Mouse (Mus musculus) heart, embryonic 13.5 days (tissue): ENCODE results near the gene Elk3. TPM values are rescaled to one million over a fixed set of nuclear protein-coding genes. Genes with fewer than 3 reads are reported as not detected.

Source experiments
- ATAC-seq: fragments of 200-750 bp; cut with Nextera tagmentation; 2 replicates; pipeline ENCODE4 v1.8.0; 2017; ENCODE audit warnings: moderate TSS enrichment; ENCODE audit not compliant: insufficient number of reproducible peaks, low FRiP score, low TSS enrichment; ENCODE audit errors: extremely low read depth
- H3K27ac ChIP-seq: fragments of 300-500 bp; sonication (generic); replicated peaks from 2 replicates; pipeline ENCODE4 v1.5.1; 2015; ENCODE audit warnings: moderate library complexity, mild to moderate bottlenecking, inconsistent platforms
- H3K27me3 ChIP-seq: fragments of 300-500 bp; sonication (generic); replicated peaks from 2 replicates; pipeline ENCODE4 v1.6.1; 2015; ENCODE audit warnings: mild to moderate bottlenecking, inconsistent platforms
- H3K36me3 ChIP-seq: fragments of 300-500 bp; sonication (generic); 2 replicates; pipeline ENCODE4 v1.6.1; 2015; ENCODE audit warnings: mild to moderate bottlenecking, inconsistent platforms
- H3K4me1 ChIP-seq: fragments of 300-500 bp; sonication (generic); 2 replicates; pipeline ENCODE4 v1.6.1; 2015; ENCODE audit warnings: inconsistent platforms
- H3K4me2 ChIP-seq: fragments of 300-500 bp; sonication (generic); 2 replicates; pipeline ENCODE4 v1.6.1; 2015; ENCODE audit warnings: inconsistent platforms, mild to moderate bottlenecking, moderate library complexity
- H3K4me3 ChIP-seq: fragments of 300-500 bp; sonication (generic); 2 replicates; pipeline ENCODE4 v1.5.1; 2015; ENCODE audit warnings: moderate library complexity, mild to moderate bottlenecking, inconsistent platforms
- H3K9ac ChIP-seq: fragments of 300-500 bp; sonication (generic); 2 replicates; pipeline ENCODE4 v1.6.1; 2015; ENCODE audit warnings: inconsistent platforms, mild to moderate bottlenecking, moderate library complexity
- H3K9me3 ChIP-seq: fragments of 300-500 bp; sonication (generic); 2 replicates; pipeline ENCODE4 v1.6.1; 2016; ENCODE audit warnings: inconsistent platforms
- WGBS: fragments of 180-500 bp; shearing (Covaris S2); methylation state at CpG from one replicate; pipeline ENCODE4 v1.1.7; 2015; ENCODE audit warnings: mixed read lengths; 5-methylcytosine and 5-hydroxymethylcytosine counted together
- polyA plus RNA-seq: library from polyadenylated mRNA; unstranded; fragments of >200 nt; fragmentation: Nextera tagmentation; extraction: Ambion mirVana; gene quantifications from 2 replicates; pipeline ENCODE4 v1.2.1, GENCODE M21; 2015

Gene Elk3
- polyA plus RNA-seq, 1 experiment from 2014 or later, result 38.3 TPM

DNA sequence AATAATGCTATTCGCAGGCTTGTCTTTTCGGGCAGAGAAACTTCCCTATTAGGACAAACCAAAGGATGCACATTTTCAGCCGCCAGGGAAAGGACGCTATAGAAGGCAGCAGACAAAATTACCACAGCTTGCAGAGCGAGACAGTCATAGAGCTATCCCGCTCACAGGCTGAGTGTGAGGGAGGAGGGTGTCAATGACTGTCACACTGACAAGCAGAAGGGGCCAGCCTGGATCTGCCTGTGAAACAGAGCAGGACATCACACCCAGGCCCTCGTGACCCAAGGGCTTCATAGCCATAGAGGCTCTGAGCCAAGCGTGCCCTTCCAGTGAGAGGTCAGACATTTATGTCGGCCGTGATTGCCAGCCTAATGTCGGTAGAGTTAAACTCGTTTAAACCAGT, 30.3 kb downstream of the Elk3 start:
- Histone ChIP-seq H3K36me3 (peaks cover 66% of the 10 kb centered on the region), H3K27me3 (no peaks in the 10 kb centered on the region), H3K4me3 (no peak overlapping the region), H3K27ac (peak overlapping the region; percentile 74), H3K9me3 (no peaks in the 10 kb centered on the region), H3K4me1 (peaks cover 82% of the 10 kb centered on the region), H3K9ac (peak overlapping the region; percentile 26; the same call in 1 of the 2 replicates), H3K4me2 (peak overlapping the region; percentile 18; the same call in 1 of the 2 replicates)
- ATAC-seq, result 0 out of 2 replicates have a peak, but pooled peaks have one; percentile 45
- 45% methylated on average over 12 of the region's 12 CpGs for WGBS

DNA sequence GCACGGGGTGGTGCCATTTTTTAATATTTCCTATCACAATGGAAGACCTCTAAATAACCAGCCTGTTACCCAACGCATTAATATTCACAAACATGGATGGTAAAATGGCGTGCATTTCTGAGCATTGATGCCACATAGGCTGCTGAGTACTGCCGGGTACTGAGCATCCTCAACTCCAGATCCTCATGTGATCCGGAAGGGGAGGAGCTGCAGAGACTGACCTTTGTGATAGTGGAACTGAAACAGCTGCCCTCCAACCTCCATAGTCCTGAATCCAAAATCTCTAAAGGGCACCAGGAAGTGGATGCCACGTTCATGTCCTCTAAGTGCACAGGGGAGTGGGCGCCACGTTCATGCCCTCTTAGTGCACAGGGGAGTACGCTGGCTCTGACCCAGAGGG, 31.9 kb downstream of the Elk3 start:
- 81% methylated on average over 9 of the region's 9 CpGs for WGBS
- no peak for ATAC-seq
- H3K9ac ChIP-seq, result no peak overlapping the region

DNA sequence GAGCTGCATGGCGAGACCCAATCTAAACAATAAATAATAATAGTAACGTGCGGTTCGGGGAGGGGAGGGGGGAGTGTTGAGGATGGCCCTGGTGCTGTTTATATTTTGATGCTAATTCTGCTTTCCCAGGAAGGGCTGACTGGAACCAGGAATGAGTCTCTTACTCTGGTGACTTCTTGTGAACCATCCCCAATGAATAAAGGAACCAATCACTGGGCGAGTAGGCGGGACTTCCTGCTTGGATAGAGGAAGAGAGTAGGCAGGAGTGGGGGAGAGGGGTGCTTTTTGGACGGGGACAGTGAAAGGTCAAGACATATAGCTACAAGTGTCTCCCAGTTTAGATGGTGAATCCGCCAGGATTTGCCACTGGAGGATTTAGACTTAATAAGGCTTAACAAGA, 32.6 kb downstream of the Elk3 start:
- no peaks in the 10 kb centered on the region for H3K27me3 ChIP-seq
- H3K4me2 ChIP-seq, result no peak overlapping the region
- no peak overlapping the region for H3K4me3 ChIP-seq
- 77% methylated on average over 8 of the region's 8 CpGs for WGBS
- peaks cover 89% of the 10 kb centered on the region for H3K4me1 ChIP-seq
- ATAC-seq, result no peak
- no peak overlapping the region for H3K27ac ChIP-seq
- H3K9ac ChIP-seq, result no peak overlapping the region
- peaks cover 55% of the 10 kb centered on the region for H3K36me3 ChIP-seq
- no peaks in the 10 kb centered on the region for H3K9me3 ChIP-seq

More for the DNA sequence above, 31.9 kb downstream of the Elk3 start:
- Histone ChIP-seq H3K4me1 (peaks cover 87% of the 10 kb centered on the region), H3K27me3 (no peaks in the 10 kb centered on the region), H3K9me3 (no peaks in the 10 kb centered on the region), H3K4me3 (no peak overlapping the region), H3K27ac (peak overlapping the region; percentile 12; the same call in 1 of the 2 replicates), H3K4me2 (no peak overlapping the region), H3K36me3 (peaks cover 62% of the 10 kb centered on the region)

DNA sequence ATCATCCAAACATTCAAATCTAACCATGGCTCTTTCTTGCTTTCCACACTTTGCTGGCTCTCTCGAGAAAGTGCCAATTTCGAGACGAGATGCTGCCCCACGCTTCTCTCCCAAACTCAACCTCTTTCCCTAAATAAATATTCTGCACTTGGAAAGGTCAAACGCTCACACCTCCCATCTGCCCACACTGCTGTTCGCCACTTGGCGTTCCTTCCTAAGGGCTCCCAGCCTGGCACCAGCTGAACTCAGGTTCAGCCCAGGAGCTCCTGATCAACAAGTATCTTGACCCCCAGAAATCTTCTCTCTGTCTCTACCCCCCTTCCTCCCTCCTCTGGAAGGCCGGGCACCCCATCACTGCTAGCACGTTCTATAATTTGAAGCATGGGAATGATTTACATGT, 34.1 kb downstream of the Elk3 start:
- Histone ChIP-seq H3K4me3 (peak overlapping the region; percentile 43), H3K4me1 (peaks cover 91% of the 10 kb centered on the region), H3K27me3 (no peaks in the 10 kb centered on the region), H3K9ac (peak overlapping the region; percentile 75), H3K36me3 (peaks cover 50% of the 10 kb centered on the region), H3K9me3 (no peaks in the 10 kb centered on the region), H3K4me2 (peak overlapping the region; percentile 67), H3K27ac (peak overlapping the region; percentile 76)
- WGBS, result 58% methylated on average over 9 of the region's 9 CpGs
- ATAC-seq, result no peak

DNA sequence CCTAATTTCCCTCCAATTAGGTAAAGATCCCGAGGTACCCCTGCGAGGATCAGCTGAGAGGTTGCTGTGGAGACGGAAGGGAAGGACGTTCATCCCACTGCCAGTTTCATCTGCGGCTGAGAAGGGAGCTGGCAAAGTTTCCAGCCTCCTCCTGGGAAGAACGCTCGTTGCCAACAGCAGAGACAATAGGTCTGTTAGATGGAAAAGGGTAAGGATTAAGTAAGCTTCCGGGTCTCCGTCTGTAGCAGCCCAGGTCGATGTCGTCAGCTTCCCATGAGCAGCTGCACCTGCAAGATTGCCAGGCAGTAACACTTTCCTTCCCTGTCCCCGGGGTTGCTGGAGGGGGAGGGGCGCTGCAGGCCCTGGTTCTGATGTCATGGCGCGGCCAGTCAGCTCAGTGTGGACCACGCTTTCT, 34.6 kb downstream of the Elk3 start:
- peak overlapping the region; percentile 43 for H3K4me3 ChIP-seq
- H3K4me1 ChIP-seq, result peaks cover 88% of the 10 kb centered on the region
- no peak for ATAC-seq
- H3K27ac ChIP-seq, result peak overlapping the region; percentile 76
- H3K36me3 ChIP-seq, result peaks cover 47% of the 10 kb centered on the region
- 3% methylated on average over 16 of the region's 16 CpGs for WGBS
- peak overlapping the region; percentile 75 for H3K9ac ChIP-seq
- H3K4me2 ChIP-seq, result peak overlapping the region; percentile 67
- no peaks in the 10 kb centered on the region for H3K27me3 ChIP-seq
- H3K9me3 ChIP-seq, result no peaks in the 10 kb centered on the region

DNA sequence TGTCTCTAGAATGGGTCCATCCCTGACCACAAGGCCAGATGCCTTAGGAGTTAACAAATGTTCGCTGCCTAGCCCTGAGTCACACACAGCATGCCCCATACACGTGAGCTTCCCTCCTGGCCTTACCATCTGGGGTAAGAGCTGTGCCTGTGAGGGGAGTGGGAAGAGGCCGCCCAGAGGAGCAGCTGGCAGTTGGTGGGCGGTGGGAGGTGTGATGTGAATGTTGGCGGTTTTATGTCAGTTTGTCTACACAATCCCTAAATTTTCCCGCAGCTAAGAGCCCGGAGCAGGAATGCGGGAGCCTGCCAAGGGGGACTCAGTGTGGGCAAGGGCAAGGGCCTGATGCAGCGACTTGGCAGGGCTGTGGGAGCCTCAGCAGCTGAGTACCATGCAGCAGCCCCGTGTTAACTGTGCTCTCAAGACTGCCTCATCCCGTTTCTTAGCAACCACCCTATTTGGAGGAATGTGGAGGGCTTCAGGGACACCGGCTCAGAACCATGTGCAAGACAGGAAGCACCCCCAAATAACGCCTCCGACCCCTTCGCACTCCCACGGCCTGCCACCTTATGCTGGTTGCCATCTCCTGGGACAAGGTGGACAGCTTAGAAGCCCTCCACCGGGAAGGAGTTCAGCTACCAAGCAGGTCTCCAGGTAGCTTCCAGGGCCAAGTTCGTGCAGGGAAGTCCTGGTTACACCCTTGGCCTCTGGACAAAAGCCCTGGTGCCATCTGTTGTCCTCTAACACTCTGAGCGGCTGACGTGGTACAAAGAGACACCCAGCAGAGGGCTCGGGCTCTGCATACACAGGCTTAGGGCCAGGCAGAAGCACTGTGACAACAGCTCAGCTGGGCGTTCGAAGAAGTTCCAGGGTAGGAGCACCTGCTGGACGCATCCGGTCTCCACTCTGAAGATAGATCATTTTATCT, 35.5 kb downstream of the Elk3 start:
- Histone ChIP-seq H3K4me3 (peak overlapping the region; percentile 43), H3K4me1 (peaks cover 80% of the 10 kb centered on the region), H3K9ac (peak overlapping the region; percentile 75), H3K27me3 (no peaks in the 10 kb centered on the region), H3K9me3 (no peaks in the 10 kb centered on the region), H3K27ac (peak overlapping the region; percentile 76), H3K4me2 (peak overlapping the region; percentile 67), H3K36me3 (peaks cover 39% of the 10 kb centered on the region)
- ATAC-seq, result no peak
- WGBS, result 51% methylated on average over 25 of the region's 25 CpGs

DNA sequence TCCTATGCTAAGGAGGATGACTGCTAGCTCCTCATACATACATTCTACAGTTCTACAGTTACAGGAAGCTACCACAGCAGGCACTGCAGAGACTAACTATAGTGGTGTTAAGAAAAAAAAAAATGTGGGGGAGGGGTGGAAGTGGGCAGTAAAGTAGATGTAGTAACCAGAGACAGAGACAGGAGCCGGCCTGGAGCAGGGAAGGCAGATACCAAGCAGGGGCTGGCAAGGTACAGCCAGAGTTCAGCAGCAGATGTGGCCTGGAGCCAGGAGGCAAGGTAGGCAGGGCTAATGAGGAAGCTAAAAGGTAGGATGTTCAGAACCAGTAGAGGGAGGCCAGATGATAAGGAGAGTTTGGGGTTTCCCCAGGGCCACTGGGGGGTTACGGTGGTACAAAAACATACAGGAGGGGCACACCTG, 36.6 kb downstream of the Elk3 start:
- no peak overlapping the region for H3K4me2 ChIP-seq
- peaks cover 79% of the 10 kb centered on the region for H3K4me1 ChIP-seq
- peaks cover 34% of the 10 kb centered on the region for H3K36me3 ChIP-seq
- no peaks in the 10 kb centered on the region for H3K9me3 ChIP-seq
- H3K27ac ChIP-seq, result 0 out of 2 replicates have a peak overlapping the region, but pooled peaks have one; percentile 16
- WGBS, result 48% methylated on average over 2 of the region's 2 CpGs
- no peak overlapping the region for H3K9ac ChIP-seq
- ATAC-seq, result no peak
- no peaks in the 10 kb centered on the region for H3K27me3 ChIP-seq
- H3K4me3 ChIP-seq, result no peak overlapping the region

DNA sequence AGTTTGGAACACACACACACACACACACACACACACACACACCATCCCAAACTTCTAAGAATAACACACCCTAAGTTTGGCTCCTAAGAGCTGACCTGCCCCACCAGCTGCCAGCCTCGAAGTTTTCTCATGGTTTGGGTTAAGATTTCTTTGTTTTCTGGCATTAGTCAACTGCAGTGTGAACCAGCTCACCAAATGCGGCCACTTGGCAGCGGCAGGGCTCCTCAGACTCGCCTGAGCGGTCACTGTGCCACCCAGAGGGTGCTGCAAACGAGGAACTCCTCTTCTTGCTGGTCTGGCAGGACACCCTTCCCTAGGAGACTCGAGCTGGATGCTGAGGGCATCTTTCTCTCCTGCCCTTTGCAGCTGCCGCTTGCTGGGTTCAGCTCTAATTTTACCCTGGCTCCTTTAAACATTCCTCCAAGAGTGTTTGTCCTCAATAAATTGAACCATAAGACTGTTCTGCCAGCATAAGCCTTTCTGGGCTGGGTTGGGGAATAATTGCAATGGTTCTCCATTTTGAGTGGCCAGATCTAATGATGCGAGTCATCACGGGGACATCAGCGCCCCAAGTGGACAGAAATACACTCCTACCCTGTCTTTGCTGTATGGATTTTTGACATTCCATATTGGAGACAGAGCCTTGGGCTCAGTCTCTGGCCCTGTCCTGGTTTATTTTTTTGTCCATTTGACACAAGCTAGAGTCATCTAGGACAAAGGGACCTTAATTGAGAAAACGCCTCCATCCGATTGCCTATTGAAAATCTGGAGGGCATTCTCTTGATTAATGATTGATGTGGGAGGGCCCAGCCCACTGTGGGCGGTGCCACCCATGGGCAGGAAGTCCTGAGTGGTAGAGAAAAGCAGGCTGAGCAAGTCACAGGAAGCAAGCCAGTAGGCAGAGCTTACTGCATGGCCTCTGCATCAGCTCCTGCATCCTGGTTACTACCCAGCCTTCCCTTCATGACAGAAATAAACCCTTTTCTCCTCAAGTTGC, 37.7 kb downstream of the Elk3 start:
- Histone ChIP-seq H3K4me2 (no peak overlapping the region), H3K27me3 (no peaks in the 10 kb centered on the region), H3K9me3 (no peaks in the 10 kb centered on the region), H3K4me3 (no peak overlapping the region), H3K9ac (0 out of 2 replicates have a peak overlapping the region, but pooled peaks have one; percentile 24), H3K36me3 (peaks cover 31% of the 10 kb centered on the region), H3K4me1 (peaks cover 73% of the 10 kb centered on the region), H3K27ac (no peak overlapping the region)
- ATAC-seq, result no peak
- WGBS, result 83% methylated on average over 14 of the region's 14 CpGs

DNA sequence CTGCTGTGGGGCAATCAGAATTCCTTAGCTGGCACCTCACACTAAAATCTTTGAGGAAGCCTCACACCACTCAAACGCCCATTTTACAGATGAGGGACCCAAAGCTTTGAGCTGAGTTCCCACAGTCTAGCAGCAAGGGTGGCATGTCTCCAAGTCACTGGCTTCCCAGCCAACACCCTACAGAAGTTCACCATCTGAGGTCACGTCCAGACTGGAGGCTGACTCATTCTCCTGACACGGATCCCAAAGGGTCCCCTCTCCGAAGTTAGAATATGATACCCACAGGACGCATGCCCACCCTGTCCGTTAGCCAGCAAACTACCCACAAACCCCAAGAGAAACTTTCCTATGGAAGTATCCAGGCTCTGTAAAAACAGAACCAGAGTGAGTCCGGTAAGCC, 39.1 kb downstream of the Elk3 start:
- ATAC-seq, result no peak
- Histone ChIP-seq H3K36me3 (peaks cover 30% of the 10 kb centered on the region), H3K4me3 (no peak overlapping the region), H3K27ac (no peak overlapping the region), H3K4me1 (peaks cover 59% of the 10 kb centered on the region), H3K4me2 (no peak overlapping the region), H3K9ac (no peak overlapping the region), H3K27me3 (no peaks in the 10 kb centered on the region), H3K9me3 (no peaks in the 10 kb centered on the region)
- 70% methylated on average over 7 of the region's 7 CpGs for WGBS

DNA sequence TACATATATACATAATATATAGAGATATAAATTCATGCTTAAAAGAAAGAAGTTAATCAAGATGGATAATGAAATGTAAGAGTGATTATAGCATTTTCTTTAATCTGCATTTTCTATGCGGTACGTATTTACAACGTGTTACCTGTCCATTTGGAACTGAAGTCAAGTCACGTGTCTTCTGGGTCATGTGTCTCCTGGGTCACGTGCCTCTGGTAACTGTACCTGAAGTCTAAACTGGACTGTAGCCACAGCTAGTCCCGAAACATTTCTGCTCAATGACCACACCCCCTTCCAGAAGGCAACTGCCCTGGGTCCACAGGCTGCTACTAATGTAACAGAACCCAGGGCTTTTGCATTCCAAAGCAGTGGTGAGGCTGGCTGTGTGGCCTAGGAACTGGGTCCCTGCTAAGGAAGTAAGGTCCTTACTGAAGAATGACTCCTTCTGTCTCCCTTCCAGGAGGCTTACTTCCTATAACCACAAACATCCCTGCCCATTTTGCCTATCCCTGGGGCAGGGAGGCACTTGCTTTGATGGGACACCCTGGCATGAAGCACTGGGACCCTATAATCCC, 40.0 kb downstream of the Elk3 start:
- 85% methylated on average over 6 of the region's 6 CpGs for WGBS
- Histone ChIP-seq H3K36me3 (peaks cover 38% of the 10 kb centered on the region), H3K9me3 (no peaks in the 10 kb centered on the region), H3K4me3 (no peak overlapping the region), H3K4me2 (no peak overlapping the region), H3K27ac (no peak overlapping the region), H3K9ac (no peak overlapping the region), H3K4me1 (peaks cover 55% of the 10 kb centered on the region), H3K27me3 (no peaks in the 10 kb centered on the region)
- ATAC-seq, result no peak

DNA sequence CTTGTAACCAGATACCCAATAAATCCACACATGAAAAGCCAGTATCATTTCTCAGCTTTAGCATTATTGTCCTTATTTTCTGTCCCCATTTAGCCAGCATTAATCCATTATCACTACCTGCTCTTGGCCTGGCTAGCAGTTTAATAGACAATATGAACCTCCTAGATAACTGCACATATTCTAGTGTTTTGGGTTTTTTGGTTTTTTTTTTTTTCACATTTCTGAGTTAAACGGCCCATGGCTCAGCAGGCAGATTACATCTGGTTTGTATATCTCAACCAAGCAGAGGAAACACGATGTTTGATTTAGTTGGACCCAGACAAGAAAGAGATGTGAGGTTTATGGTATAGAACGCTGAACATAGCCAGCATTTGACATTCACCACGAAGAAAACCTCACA, 41.2 kb downstream of the Elk3 start:
- no peak overlapping the region for H3K4me3 ChIP-seq
- H3K4me2 ChIP-seq, result no peak overlapping the region
- no peak overlapping the region for H3K9ac ChIP-seq
- H3K4me1 ChIP-seq, result peaks cover 49% of the 10 kb centered on the region
- 66% methylated on average over 4 of the region's 4 CpGs for WGBS
- no peak overlapping the region for H3K27ac ChIP-seq
- no peak for ATAC-seq
- H3K27me3 ChIP-seq, result no peaks in the 10 kb centered on the region
- no peaks in the 10 kb centered on the region for H3K9me3 ChIP-seq
- H3K36me3 ChIP-seq, result peaks cover 44% of the 10 kb centered on the region
